Mouse (Mus musculus): ENCODE results near the gene Alkbh4. TPM values are rescaled to one million over a fixed set of nuclear protein-coding genes. Genes with fewer than 3 reads are reported as not detected.
"Not testable (repeated sequence)": the region's sequence is repeated elsewhere in the genome, so short reads cannot be mapped to it uniquely, and the experiment has no call there.

Alkbh4 gene
- polyA plus RNA-seq, 1 experiment from 2014 or later = 8.8 TPM

DNA sequence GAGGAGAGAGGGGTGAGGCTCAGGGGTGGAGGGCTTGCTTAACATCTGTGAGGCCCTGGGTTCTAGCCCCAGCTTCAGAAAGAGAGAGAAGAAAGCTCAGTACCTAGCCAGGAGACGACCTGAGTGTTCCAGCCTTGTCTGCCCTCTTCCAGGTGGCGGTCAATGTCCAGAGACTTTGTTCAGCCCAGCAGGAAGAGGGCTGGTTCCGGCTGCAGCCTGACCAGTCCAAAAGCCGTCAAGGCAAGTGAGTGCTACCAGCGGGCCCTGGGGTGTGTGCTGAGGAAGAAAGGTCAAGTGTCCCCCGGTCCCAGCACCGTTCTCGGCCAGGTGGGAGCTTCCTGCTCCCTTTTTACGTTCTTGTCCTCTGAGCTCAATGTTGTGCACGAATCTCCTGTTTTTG lies 37.4 kb upstream of the Alkbh4 start:
- H3K4me1 ChIP-seq (ENCODE audit: insufficient read depth) = peaks cover 8% of the 10 kb centered on the region
- no peak overlapping the region for H3K4me3 ChIP-seq (ENCODE audit: low read depth, low read length)
- H3K9ac ChIP-seq (replicated peaks) = no peak overlapping the region
- ATAC-seq (no peak), DNase-seq (no peak)
- H3K36me3 ChIP-seq (replicated peaks; ENCODE audit: insufficient read depth, low read length) = no peaks in the 10 kb centered on the region
- H3K4me2 ChIP-seq (ENCODE audit: low read depth, low read length) = no peak overlapping the region
- no peak for TF ChIP-seq EP300 (IDR thresholded peaks at IDR 0.05; ENCODE audit: low read depth)
- no peak for TF ChIP-seq CTCF (IDR thresholded peaks at IDR 0.05; ENCODE audit: low read depth)
- H3K27ac ChIP-seq (ENCODE audit: low read depth) = no peak overlapping the region
- H3K27me3 ChIP-seq (ENCODE audit: insufficient read depth, low read length) = no peaks in the 10 kb centered on the region
- WGBS (ENCODE audit: insufficient replicate concordance) = 73% methylated on average over 10 of the region's 10 CpGs
- no peaks in the 10 kb centered on the region for H3K9me3 ChIP-seq (ENCODE audit: low read length)

- no peaks in the 10 kb centered on the region for H3K36me3 ChIP-seq (replicated peaks; ENCODE audit: insufficient read depth, low read length)
- H3K9ac ChIP-seq (replicated peaks) = 0 out of 2 replicates have a peak overlapping the region, but pooled peaks have one; percentile 26
- H3K27ac ChIP-seq (ENCODE audit: low read depth) = no peak overlapping the region
- peak overlapping the region; percentile 79 for H3K4me2 ChIP-seq (ENCODE audit: low read depth, low read length)
- H3K27me3 ChIP-seq (ENCODE audit: insufficient read depth, low read length) = no peaks in the 10 kb centered on the region
- TF ChIP-seq EP300 (IDR thresholded peaks at IDR 0.05; ENCODE audit: low read depth) = no peak
- peak; percentile 89 for TF ChIP-seq CTCF (IDR thresholded peaks at IDR 0.05; ENCODE audit: low read depth)
- ATAC-seq = peak; percentile 89
- peaks cover 8% of the 10 kb centered on the region for H3K4me1 ChIP-seq (ENCODE audit: insufficient read depth)
- H3K9me3 ChIP-seq (ENCODE audit: low read length) = no peaks in the 10 kb centered on the region
- H3K4me3 ChIP-seq (ENCODE audit: low read depth, low read length) = peak overlapping the region; percentile 33
- peak; percentile 78 for DNase-seq
- WGBS (ENCODE audit: insufficient replicate concordance) = 7% methylated on average over 41 of the region's 41 CpGs
Measured at GRCm38 (mm10) chr5:136102099-136102820, 33.7 kb upstream of the Alkbh4 start.

GRCm38 (mm10) chr5:136104511-136104910 lies 31.4 kb upstream of the Alkbh4 start:
- 78% methylated on average over 5 of the region's 5 CpGs for WGBS (ENCODE audit: insufficient replicate concordance)
- TF ChIP-seq CTCF (IDR thresholded peaks at IDR 0.05; ENCODE audit: low read depth) (peak; percentile 72), EP300 (IDR thresholded peaks at IDR 0.05; ENCODE audit: low read depth) (no peak)

GRCm38 (mm10) chr5:136108486-136108885 lies 27.5 kb upstream of the Alkbh4 start:
- no peak for TF ChIP-seq EP300 (IDR thresholded peaks at IDR 0.05; ENCODE audit: low read depth)
- no peak for TF ChIP-seq CTCF (IDR thresholded peaks at IDR 0.05; ENCODE audit: low read depth)
- no peak overlapping the region for H3K9ac ChIP-seq (replicated peaks)
- H3K27me3 ChIP-seq (ENCODE audit: insufficient read depth, low read length) = no peaks in the 10 kb centered on the region
- ATAC-seq = no peak
- 0 out of 2 replicates have a peak, but pooled peaks cover 3% of the 10 kb centered on the region for H3K4me1 ChIP-seq (ENCODE audit: insufficient read depth)
- WGBS (ENCODE audit: insufficient replicate concordance) = 39% methylated on average over 2 of the region's 2 CpGs
- H3K9me3 ChIP-seq (ENCODE audit: low read length) = no peaks in the 10 kb centered on the region
- H3K4me2 ChIP-seq (ENCODE audit: low read depth, low read length) = no peak overlapping the region
- no peak overlapping the region for H3K27ac ChIP-seq (ENCODE audit: low read depth)
- no peak overlapping the region for H3K4me3 ChIP-seq (ENCODE audit: low read depth, low read length)
- DNase-seq = no peak
- no peaks in the 10 kb centered on the region for H3K36me3 ChIP-seq (replicated peaks; ENCODE audit: insufficient read depth, low read length)

More at GRCm38 (mm10) chr5:136104511-136104910, 31.4 kb upstream of the Alkbh4 start:
- Histone ChIP-seq H3K9me3 (ENCODE audit: low read length) (no peaks in the 10 kb centered on the region), H3K4me2 (ENCODE audit: low read depth, low read length) (no peak overlapping the region), H3K36me3 (replicated peaks; ENCODE audit: insufficient read depth, low read length) (no peaks in the 10 kb centered on the region), H3K9ac (replicated peaks) (no peak overlapping the region), H3K4me1 (ENCODE audit: insufficient read depth) (peaks cover 11% of the 10 kb centered on the region), H3K4me3 (ENCODE audit: low read depth, low read length) (no peak overlapping the region), H3K27ac (ENCODE audit: low read depth) (no peak overlapping the region), H3K27me3 (ENCODE audit: insufficient read depth, low read length) (no peaks in the 10 kb centered on the region)
- ATAC-seq = no peak
- DNase-seq = peak; percentile 59

DNA sequence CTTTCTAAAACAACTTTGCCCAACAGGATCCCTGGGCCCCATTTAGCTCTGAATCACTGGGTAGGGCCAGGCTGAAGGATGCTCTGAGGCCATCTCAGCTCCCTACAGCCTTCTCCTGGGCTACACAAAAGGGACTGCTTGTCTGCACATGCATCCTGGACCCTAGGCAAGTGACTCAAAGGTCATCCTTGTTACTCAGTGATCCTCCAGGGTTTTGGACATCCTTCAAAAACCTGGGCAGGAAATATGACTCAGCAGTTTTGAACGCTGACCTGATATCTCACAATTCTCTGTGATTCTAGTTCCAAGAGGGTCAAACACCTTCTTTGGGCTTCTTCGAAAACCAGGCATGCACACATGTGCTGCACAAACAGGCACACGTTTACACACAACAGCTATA lies 26.9 kb upstream of the Alkbh4 start:
- no peak overlapping the region for H3K27ac ChIP-seq (ENCODE audit: low read depth)
- no peak overlapping the region for H3K9ac ChIP-seq (replicated peaks)
- no peaks in the 10 kb centered on the region for H3K36me3 ChIP-seq (replicated peaks; ENCODE audit: insufficient read depth, low read length)
- DNase-seq (no peak), ATAC-seq (no peak)
- 52% methylated on average over 3 of the region's 3 CpGs for WGBS (ENCODE audit: insufficient replicate concordance)
- no peak overlapping the region for H3K4me2 ChIP-seq (ENCODE audit: low read depth, low read length)
- TF ChIP-seq EP300 (IDR thresholded peaks at IDR 0.05; ENCODE audit: low read depth) (no peak), CTCF (IDR thresholded peaks at IDR 0.05; ENCODE audit: low read depth) (no peak)
- H3K4me3 ChIP-seq (ENCODE audit: low read depth, low read length) = no peak overlapping the region
- no peaks in the 10 kb centered on the region for H3K27me3 ChIP-seq (ENCODE audit: insufficient read depth, low read length)
- H3K4me1 ChIP-seq (ENCODE audit: insufficient read depth) = 0 out of 2 replicates have a peak, but pooled peaks cover 3% of the 10 kb centered on the region
- no peaks in the 10 kb centered on the region for H3K9me3 ChIP-seq (ENCODE audit: low read length)

GRCm38 (mm10) chr5:136113546-136113945 lies 22.4 kb upstream of the Alkbh4 start:
- 54% methylated on average over 3 of the region's 4 CpGs for WGBS (ENCODE audit: insufficient replicate concordance)
- not testable (repeated sequence) for H3K9me3 ChIP-seq (ENCODE audit: low read length); ATAC-seq; H3K27ac ChIP-seq (ENCODE audit: low read depth); DNase-seq; H3K36me3 ChIP-seq (replicated peaks; ENCODE audit: insufficient read depth, low read length); H3K4me3 ChIP-seq (ENCODE audit: low read depth, low read length); H3K27me3 ChIP-seq (ENCODE audit: insufficient read depth, low read length); H3K9ac ChIP-seq (replicated peaks); H3K4me2 ChIP-seq (ENCODE audit: low read depth, low read length)
- peaks cover 20% of the 10 kb centered on the region for H3K4me1 ChIP-seq (ENCODE audit: insufficient read depth)
